Mouse (Mus musculus) erythroblast, embryonic 14.5 days (primary cell): ENCODE data around the gene Card11.

Source experiments
- GATA1 ChIP-seq: IDR thresholded peaks from 2 replicates; pipeline ENCODE4 v1.6.1; 2012; ENCODE audit warnings: low read length, inconsistent platforms, mixed read lengths
- TAL1 ChIP-seq: IDR thresholded peaks from 3 replicates; pipeline ENCODE4 v1.6.1; 2012; ENCODE audit warnings: low read length, inconsistent platforms, mixed read lengths

DNA sequence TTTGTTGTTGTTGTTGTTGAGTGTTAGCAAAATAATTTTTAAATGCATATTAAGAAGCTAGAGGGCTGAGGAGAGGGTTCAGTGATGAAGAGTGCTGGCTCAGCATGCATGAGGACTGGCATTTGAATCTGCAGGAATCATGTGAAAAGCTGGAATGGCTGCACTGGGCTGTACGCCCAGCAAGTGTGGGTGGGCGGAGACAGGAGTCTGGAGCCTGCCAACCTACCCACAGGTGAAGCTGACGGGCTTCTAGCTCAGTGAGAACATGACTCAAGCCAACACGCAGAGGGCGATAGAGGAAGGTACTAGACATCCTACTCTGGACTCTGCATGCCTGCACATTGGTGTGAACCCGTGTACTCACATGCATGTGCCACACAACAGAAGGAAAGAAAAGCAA is 41.2 kb downstream of the Card11 start:
- TF ChIP-seq TAL1 (no peak), GATA1 (no peak)
